Mouse (Mus musculus) ES-Bruce4 (cell line): Measurements from ENCODE around the gene Ttyh2.

Source experiments
- CTCF ChIP-seq: IDR thresholded peaks from one replicate; pipeline ENCODE4 v1.8.1; 2011; ENCODE audit warnings: low read depth, low read length
- POLR2A ChIP-seq: IDR thresholded peaks from one replicate; pipeline ENCODE4 v1.8.1; 2011; ENCODE audit warnings: low read length; ENCODE audit not compliant: insufficient read depth

DNA sequence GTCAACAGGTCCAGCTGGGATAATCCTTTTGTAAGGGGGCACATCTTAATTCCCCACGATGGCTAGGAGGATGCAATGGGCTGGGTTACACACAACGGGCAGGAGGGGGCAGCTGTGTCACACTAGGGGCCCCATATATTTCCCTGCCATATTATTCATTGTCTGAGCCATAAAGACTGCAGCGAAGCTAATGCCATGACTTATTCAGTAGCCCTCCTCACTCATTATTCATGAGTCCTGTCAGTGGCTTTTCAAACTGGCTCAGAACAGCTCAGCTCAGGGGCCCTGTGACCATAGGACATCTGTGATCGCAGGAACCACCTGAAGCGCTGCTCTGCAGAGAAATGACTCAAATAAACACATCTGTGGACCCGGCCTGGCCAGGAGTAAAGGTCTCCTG is 66.2 kb downstream of the Ttyh2 start:
- TF ChIP-seq POLR2A (no peak), CTCF (no peak)
